Mouse (Mus musculus) hindbrain, postnatal 0 days (tissue): ENCODE data around the gene Btg4. TPM values are rescaled to one million over a fixed set of nuclear protein-coding genes. Genes with fewer than 3 reads are reported as not detected.

ENCODE experiments used
- ATAC-seq: fragments of 200-750 bp; cut with Nextera tagmentation; 2 replicates; pipeline ENCODE4 v1.8.0; 2017; ENCODE audit warnings: mild to moderate bottlenecking, moderate TSS enrichment, moderate library complexity
- DNase-seq: peaks from one replicate; pipeline ENCODE4 v3.0.0-alpha.2; 2015; ENCODE audit warnings: low spot score
- H3K27ac ChIP-seq: fragments of 300-500 bp; sonication (generic); 2 replicates; pipeline ENCODE4 v1.5.1; 2014; ENCODE audit warnings: mild to moderate bottlenecking
- H3K27me3 ChIP-seq: fragments of 300-500 bp; sonication (generic); 2 replicates; pipeline ENCODE4 v1.6.1; 2014; ENCODE audit warnings: low read length, mixed read lengths; ENCODE audit not compliant: insufficient read depth
- H3K36me3 ChIP-seq: fragments of 300-500 bp; sonication (generic); 2 replicates; pipeline ENCODE4 v1.6.1; 2014; ENCODE audit warnings: low read length, mixed read lengths; ENCODE audit not compliant: insufficient read depth
- H3K4me1 ChIP-seq: fragments of 300-500 bp; sonication (generic); 2 replicates; pipeline ENCODE4 v1.6.1; 2014; ENCODE audit warnings: antibody characterized with exemption, low read length, mixed read lengths; ENCODE audit not compliant: insufficient read depth
- H3K4me2 ChIP-seq: fragments of 300-500 bp; sonication (generic); 2 replicates; pipeline ENCODE4 v1.6.1; 2014; ENCODE audit warnings: low read depth, mild to moderate bottlenecking, low read length, moderate library complexity, mixed read lengths
- H3K4me3 ChIP-seq: fragments of 300-500 bp; sonication (generic); 2 replicates; pipeline ENCODE4 v1.5.1; 2014; ENCODE audit warnings: low read length
- H3K9ac ChIP-seq: fragments of 300-500 bp; sonication (generic); replicated peaks from 2 replicates; pipeline ENCODE4 v1.6.1; 2014; ENCODE audit warnings: mild to moderate bottlenecking, low read length, moderate library complexity, mixed read lengths
- H3K9me3 ChIP-seq: fragments of 300-500 bp; sonication (generic); 2 replicates; pipeline ENCODE4 v1.6.1; 2016; ENCODE audit warnings: low read length, mixed read lengths
- CTCF ChIP-seq: IDR thresholded peaks from 2 replicates; pipeline ENCODE4 v1.5.1; 2016; ENCODE audit warnings: antibody characterized with exemption, control low read depth, low read depth
- WGBS: fragments of 180-500 bp; shearing (Covaris S2); extraction: QIAGEN DNeasy Blood & Tissue Kit; methylation state at CpG from one replicate; pipeline ENCODE4 v1.1.7; 2014; 5-methylcytosine and 5-hydroxymethylcytosine counted together
- polyA plus RNA-seq: library from polyadenylated mRNA; unstranded; fragments of >200 nt; fragmentation: Nextera tagmentation; extraction: Ambion mirVana; gene quantifications from 2 replicates; pipeline ENCODE4 v1.2.1, GENCODE M21; 2015
- total RNA-seq: library from RNA; depleted of rRNA; stranded (reverse); fragments of >200 nt; gene quantifications from 2 replicates; pipeline ENCODE4 v1.2.3, GENCODE M21; 2014

Btg4 gene
- total and polyA plus RNA-seq, 2 experiments from 2014 or later, result not detected

GRCm38 (mm10) chr9:51140711-51141110, 80.0 kb downstream of the Btg4 start:
- Histone ChIP-seq H3K9me3 (no peaks in the 10 kb centered on the region), H3K9ac (no peak overlapping the region), H3K4me1 (no peaks in the 10 kb centered on the region), H3K4me2 (no peak overlapping the region), H3K27ac (no peak overlapping the region), H3K4me3 (no peak overlapping the region), H3K27me3 (no peaks in the 10 kb centered on the region), H3K36me3 (no peaks in the 10 kb centered on the region)
- 71% methylated on average over 3 of the region's 3 CpGs for WGBS
- no peak for TF ChIP-seq CTCF
- DNase-seq (no peak), ATAC-seq (no peak)

GRCm38 (mm10) chr9:51143437-51143836, 82.7 kb downstream of the Btg4 start:
- H3K27me3 ChIP-seq, result no peaks in the 10 kb centered on the region
- H3K4me3 ChIP-seq, result no peak overlapping the region
- H3K36me3 ChIP-seq, result no peaks in the 10 kb centered on the region
- H3K27ac ChIP-seq, result no peak overlapping the region
- H3K4me1 ChIP-seq, result peaks cover 4% of the 10 kb centered on the region; the same call in 1 of the 2 replicates
- WGBS, result 75% methylated on average over 1 of the region's 1 CpGs
- no peak overlapping the region for H3K4me2 ChIP-seq
- H3K9me3 ChIP-seq, result no peaks in the 10 kb centered on the region
- TF ChIP-seq CTCF, result no peak
- H3K9ac ChIP-seq, result no peak overlapping the region
- DNase-seq, result no peak
- ATAC-seq, result no peak

GRCm38 (mm10) chr9:51144218-51144617, 83.5 kb downstream of the Btg4 start:
- Histone ChIP-seq H3K27me3 (no peaks in the 10 kb centered on the region), H3K4me3 (no peak overlapping the region), H3K4me1 (peaks cover 4% of the 10 kb centered on the region; the same call in 1 of the 2 replicates), H3K36me3 (no peaks in the 10 kb centered on the region), H3K27ac (no peak overlapping the region), H3K9me3 (no peaks in the 10 kb centered on the region), H3K4me2 (no peak overlapping the region), H3K9ac (no peak overlapping the region)
- no peak for DNase-seq
- TF ChIP-seq CTCF, result no peak
- 77% methylated on average over 6 of the region's 6 CpGs for WGBS
- no peak for ATAC-seq

GRCm38 (mm10) chr9:51146496-51146895, 85.8 kb downstream of the Btg4 start:
- no peaks in the 10 kb centered on the region for H3K36me3 ChIP-seq
- TF ChIP-seq CTCF, result no peak
- H3K27me3 ChIP-seq, result no peaks in the 10 kb centered on the region
- no peaks in the 10 kb centered on the region for H3K9me3 ChIP-seq
- H3K4me2 ChIP-seq, result no peak overlapping the region
- no peak overlapping the region for H3K27ac ChIP-seq
- peaks cover 4% of the 10 kb centered on the region; the same call in 1 of the 2 replicates for H3K4me1 ChIP-seq
- DNase-seq, result peak; percentile 62
- ATAC-seq, result no peak
- no peak overlapping the region for H3K9ac ChIP-seq
- WGBS, result 52% methylated on average over 4 of the region's 4 CpGs
- no peak overlapping the region for H3K4me3 ChIP-seq

GRCm38 (mm10) chr9:51147294-51147693, 86.6 kb downstream of the Btg4 start:
- Histone ChIP-seq H3K27me3 (no peaks in the 10 kb centered on the region), H3K9ac (no peak overlapping the region), H3K4me2 (no peak overlapping the region), H3K9me3 (no peaks in the 10 kb centered on the region), H3K27ac (no peak overlapping the region), H3K36me3 (no peaks in the 10 kb centered on the region), H3K4me3 (no peak overlapping the region), H3K4me1 (peaks cover 4% of the 10 kb centered on the region; the same call in 1 of the 2 replicates)
- TF ChIP-seq CTCF, result no peak
- WGBS, result 85% methylated on average over 5 of the region's 5 CpGs
- DNase-seq, result no peak
- ATAC-seq, result no peak

GRCm38 (mm10) chr9:51152079-51152752, 91.5 kb downstream of the Btg4 start:
- peak; percentile 93 for DNase-seq
- Histone ChIP-seq H3K4me3 (no peak overlapping the region), H3K27ac (no peak overlapping the region), H3K4me1 (no peaks in the 10 kb centered on the region), H3K27me3 (no peaks in the 10 kb centered on the region; the same call in 1 of the 2 replicates), H3K4me2 (0 out of 2 replicates have a peak overlapping the region, but pooled peaks have one; percentile 13), H3K36me3 (no peaks in the 10 kb centered on the region), H3K9ac (no peak overlapping the region), H3K9me3 (no peaks in the 10 kb centered on the region)
- peak; percentile 69 for ATAC-seq
- TF ChIP-seq CTCF, result peak; percentile 85
- WGBS, result 15% methylated on average over 13 of the region's 13 CpGs

GRCm38 (mm10) chr9:51161771-51162388, 101.2 kb downstream of the Btg4 start:
- Histone ChIP-seq H3K4me3 (no peak overlapping the region), H3K4me1 (no peaks in the 10 kb centered on the region), H3K9ac (no peak overlapping the region), H3K27ac (no peak overlapping the region), H3K36me3 (no peaks in the 10 kb centered on the region), H3K4me2 (no peak overlapping the region), H3K9me3 (no peaks in the 10 kb centered on the region), H3K27me3 (no peaks in the 10 kb centered on the region)
- ATAC-seq (peak; percentile 82), DNase-seq (peak; percentile 88)
- peak; percentile 99 for TF ChIP-seq CTCF
- WGBS, result 31% methylated on average over 4 of the region's 4 CpGs
